8 mouse cellular contexts compared by ENCODE assay signal in genomic region chr10:17947960-17948730, GRCm38 (mm10). TPM values are rescaled to one million over a fixed set of nuclear protein-coding genes. Genes with fewer than 3 reads are reported as not detected.
A peak's percentile ranks its signal among the peaks of the same experiment; 100 is the strongest.
DNase-seq lines count a peak whose midpoint lies in the region; ATAC-seq and TF ChIP-seq lines count a peak whose summit lies in the region.

TSS of gene Heca (minus strand) at chr10:17948067.

- peak; percentile 79 for DNase-seq in brain, embryonic 18.5 days (ENCODE audit: low read depth, low spot score)
- peak; percentile 95 for DNase-seq in kidney, postnatal 10 days
- peak; percentile 85 to 89 for DNase-seq in natural killer cell, adult 2 months (ENCODE audit: low spot score in 2 of 2)

- ATAC-seq in erythroid progenitor cell, adult 5-6 weeks (replicated peaks; ENCODE audit: low FRiP score, poor library complexity, severe bottlenecking), result peak; percentile 81
- peak; percentile 93 for ATAC-seq in heart, embryonic 13.5 days (ENCODE audit: extremely low read depth, insufficient number of reproducible peaks, low FRiP score, low TSS enrichment)
- peak; percentile 89 for ATAC-seq in liver, embryonic 12.5 days
- peak; percentile 96 for ATAC-seq in stomach, embryonic 15.5 days (ENCODE audit: insufficient read depth, low FRiP score, low read depth)

- peak within 1 kb of the TSS; percentile 97 for H3K9ac ChIP-seq in heart, embryonic 13.5 days
- peak within 1 kb of the TSS; percentile 86 for H3K9ac ChIP-seq in liver, embryonic 12.5 days
- peak within 1 kb of the TSS; percentile 78 for H3K9ac ChIP-seq in stomach, embryonic 15.5 days

- no peaks in the 10 kb centered on the region for H3K9me3 ChIP-seq in heart, embryonic 13.5 days
- no peaks in the 10 kb centered on the region for H3K9me3 ChIP-seq in liver, embryonic 12.5 days (replicated peaks)
- H3K9me3 ChIP-seq in stomach, embryonic 15.5 days, result no peaks in the 10 kb centered on the region

- 6% methylated on average over 48 of the region's 50 CpGs for WGBS in heart, embryonic 13.5 days
- 6% methylated on average over 47 of the region's 50 CpGs for WGBS in liver, embryonic 12.5 days (ENCODE audit: insufficient replicate concordance)
- WGBS in stomach, embryonic 15.5 days, result 5% methylated on average over 41 of the region's 50 CpGs

- H3K79me3 ChIP-seq in C2C12 (ENCODE audit: low read depth), result no peaks in the 10 kb centered on the region

- H3K4me1 ChIP-seq in heart, embryonic 13.5 days, result peaks cover 24% of the 10 kb centered on the region
- H3K4me1 ChIP-seq in liver, embryonic 12.5 days, result peaks cover 26% of the 10 kb centered on the region
- peaks cover 5% of the 10 kb centered on the region; the same call in 1 of the 2 replicates for H3K4me1 ChIP-seq in stomach, embryonic 15.5 days

- peak within 1 kb of the TSS; percentile 51 for H3K4me3 ChIP-seq in C2C12 (ENCODE audit: insufficient read depth, poor library complexity, severe bottlenecking)
- peak within 1 kb of the TSS; percentile 74 for H3K4me3 ChIP-seq in heart, embryonic 13.5 days
- peak within 1 kb of the TSS; percentile 88 for H3K4me3 ChIP-seq in liver, embryonic 12.5 days
- H3K4me3 ChIP-seq in stomach, embryonic 15.5 days (replicated peaks), result peak within 1 kb of the TSS; percentile 89

- H3K79me2 ChIP-seq in C2C12 (ENCODE audit: control insufficient read depth, insufficient read depth), result no peaks in the 10 kb centered on the region

- TF ChIP-seq CTCF in C2C12 (IDR thresholded peaks at IDR 0.05; ENCODE audit: control insufficient read depth, insufficient read depth, insufficient read length), result no peak

- peak within 1 kb of the TSS; percentile 75 for H3K4me2 ChIP-seq in heart, embryonic 13.5 days
- H3K4me2 ChIP-seq in liver, embryonic 12.5 days, result peak within 1 kb of the TSS; percentile 86
- peak within 1 kb of the TSS; percentile 65 for H3K4me2 ChIP-seq in stomach, embryonic 15.5 days

- peak within 1 kb of the TSS; percentile 89 for H3K27ac ChIP-seq in heart, embryonic 13.5 days (replicated peaks)
- peak within 1 kb of the TSS; percentile 88 for H3K27ac ChIP-seq in liver, embryonic 12.5 days
- peak within 1 kb of the TSS; percentile 93 for H3K27ac ChIP-seq in stomach, embryonic 15.5 days

- no peaks in the 10 kb centered on the region for H3K36me3 ChIP-seq in C2C12 (ENCODE audit: control insufficient read depth, insufficient read depth)
- H3K36me3 ChIP-seq in heart, embryonic 13.5 days, result peaks cover under 1% of the 10 kb centered on the region; the same call in 1 of the 2 replicates
- no peaks in the 10 kb centered on the region for H3K36me3 ChIP-seq in liver, embryonic 12.5 days
- no peaks in the 10 kb centered on the region for H3K36me3 ChIP-seq in stomach, embryonic 15.5 days

- H3ac ChIP-seq in C2C12 (ENCODE audit: control insufficient read depth, insufficient read length, low read depth), result peak within 1 kb of the TSS; percentile 81

- H3K27me3 ChIP-seq in C2C12 (ENCODE audit: control insufficient read depth, insufficient read depth, insufficient read length), result no peaks in the 10 kb centered on the region
- no peaks in the 10 kb centered on the region for H3K27me3 ChIP-seq in heart, embryonic 13.5 days (replicated peaks)
- no peaks in the 10 kb centered on the region for H3K27me3 ChIP-seq in liver, embryonic 12.5 days (replicated peaks)
- H3K27me3 ChIP-seq in stomach, embryonic 15.5 days (replicated peaks), result no peaks in the 10 kb centered on the region

TF ChIP-seq in C2C12, 6 proteins besides CTCF, POLR2A, EP300 and RAD21:
- TF ChIP-seq MAX (IDR thresholded peaks at IDR 0.05) (no peak), USF1 (IDR thresholded peaks at IDR 0.05; ENCODE audit: low read depth) (no peak), FOSL1 (IDR thresholded peaks at IDR 0.05; ENCODE audit: insufficient read depth, low read length, poor library complexity, severe bottlenecking) (no peak), MYOG (IDR thresholded peaks at IDR 0.05; ENCODE audit: control insufficient read depth, extremely low read depth, insufficient read length) (no peak), MYOD1 (IDR thresholded peaks at IDR 0.05; ENCODE audit: control insufficient read depth, insufficient read length, low read depth) (no peak), CEBPB (IDR thresholded peaks at IDR 0.05; ENCODE audit: low read depth) (no peak)

RNA-seq across cellular contexts. Expression of gene Heca, which starts in this region (rescaled TPM):
- polyA plus RNA-seq in C2C12 (2012; fragmentation: generic; extraction: Trizol), result 1.9 TPM
- total RNA-seq in erythroid progenitor cell, adult 5-6 weeks (2015; ENCODE audit: low replicate concordance), result 7.5 and 9.7 TPM in 2 replicates
- 8.5 and 13.3 TPM in 2 replicates for total RNA-seq in erythroid progenitor cell, adult 5-6 weeks (2017; ENCODE audit: low replicate concordance)
- 3.5 and 3.7 TPM in 2 replicates for polyA plus RNA-seq in heart, embryonic 13.5 days (2015; fragmentation: Nextera tagmentation; extraction: Ambion mirVana)
- polyA plus RNA-seq in liver, embryonic 12.5 days (2016; fragmentation: Nextera tagmentation; extraction: Ambion mirVana), result 2.7 and 3.4 TPM in 2 replicates
- 3.8 and 4.4 TPM in 2 replicates for polyA plus RNA-seq in stomach, embryonic 15.5 days (2015; fragmentation: Nextera tagmentation; extraction: Ambion mirVana)

Comparison
In these comparisons a context has a peak if more than half of its experiments do, and no peak if none do; other contexts are left out.
1. Peak in every context shown above with its lines: DNase-seq, ATAC-seq, H3K4me3 ChIP-seq and H3K27ac ChIP-seq.